Mouse (Mus musculus): ENCODE results near the gene Fgfbp1. TPM values are rescaled to one million over a fixed set of nuclear protein-coding genes. Genes with fewer than 3 reads are reported as not detected.
A peak's percentile ranks its signal among the peaks of the same experiment; 100 is the strongest.

Fgfbp1 gene
- polyA plus RNA-seq, 1 experiment from 2014 or later: 1.8 TPM

DNA sequence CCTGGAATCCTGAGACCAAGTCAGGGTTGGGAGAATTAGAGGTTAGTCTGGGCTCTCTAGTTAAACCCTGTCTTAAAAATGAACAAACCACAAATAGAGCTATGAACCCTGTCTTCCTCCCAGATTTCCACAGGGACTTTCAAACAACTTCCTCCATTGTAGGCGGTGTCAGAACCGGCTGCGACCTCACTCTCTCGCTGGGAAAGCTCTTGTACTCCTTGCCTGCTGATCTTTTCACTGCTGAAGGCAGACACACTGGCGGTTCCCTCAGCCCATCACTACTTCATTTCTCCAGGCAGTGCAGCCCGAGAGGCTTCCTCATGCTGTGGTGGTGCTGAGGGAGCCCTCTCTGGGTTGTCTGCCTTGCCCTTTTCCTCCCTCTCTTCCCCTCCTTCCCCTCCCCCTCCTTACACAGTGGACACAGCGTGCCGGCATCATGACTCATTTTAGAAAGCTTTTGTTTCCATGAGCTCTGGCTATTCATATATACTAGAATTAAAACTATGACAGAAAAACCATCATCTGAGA, 32.8 kb downstream of the Fgfbp1 start:
- Histone ChIP-seq H3K9ac (ENCODE audit: low read depth, low read length) (peak overlapping the region; percentile 47; the same call in 1 of the 2 replicates), H3K4me3 (ENCODE audit: low read depth, low read length) (no peak overlapping the region), H3K4me1 (replicated peaks; ENCODE audit: control insufficient read depth, insufficient read depth, low read length) (peaks cover 2% of the 10 kb centered on the region; the same call in 1 of the 2 replicates), H3K36me3 (ENCODE audit: control insufficient read depth, insufficient read depth, low read length) (no peaks in the 10 kb centered on the region), H3K27me3 (ENCODE audit: control insufficient read depth, insufficient read depth, low read length) (no peaks in the 10 kb centered on the region), H3K4me2 (replicated peaks; ENCODE audit: low read depth, low read length) (peak overlapping the region; percentile 60), H3K9me3 (ENCODE audit: control insufficient read depth, low read length) (no peaks in the 10 kb centered on the region), H3K27ac (ENCODE audit: low read depth, low read length) (no peak overlapping the region)
- peak; percentile 50 for DNase-seq (ENCODE audit: low spot score)
- peak; percentile 64 for ATAC-seq (ENCODE audit: low FRiP score)
- whole genome bisulfite sequencing: 5% methylated on average over 8 of the region's 8 CpGs

DNA sequence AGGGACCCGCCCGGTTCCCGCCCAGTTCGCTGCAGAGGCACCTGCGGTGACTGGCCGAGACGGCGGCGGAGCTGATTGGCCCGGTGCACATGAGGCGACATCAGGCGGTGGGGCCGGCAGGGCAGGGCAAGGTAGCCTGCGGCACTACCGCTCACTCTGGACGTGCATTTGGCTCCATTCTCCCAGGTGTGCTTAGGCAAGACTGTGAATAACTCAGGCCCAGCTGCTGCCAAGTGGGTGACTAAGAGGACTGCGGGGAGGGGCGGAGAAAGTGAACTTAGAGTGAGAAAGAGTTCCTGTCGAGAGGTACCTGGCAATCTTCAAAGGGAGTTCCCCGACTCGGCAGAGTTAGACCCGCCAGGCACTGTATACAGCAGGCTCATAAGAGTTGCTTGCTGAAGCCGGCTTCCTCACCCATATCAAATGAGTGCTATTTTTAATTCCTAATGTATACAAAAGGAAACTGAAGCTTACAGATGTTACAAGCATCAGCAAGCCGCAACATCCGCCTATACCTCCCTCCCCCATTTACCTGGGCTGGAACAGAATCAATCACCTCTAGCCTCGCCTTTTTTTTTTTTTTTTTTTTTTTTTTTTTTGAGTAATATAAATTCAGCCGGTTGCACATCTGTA, 33.4 kb downstream of the Fgfbp1 start:
- WGBS: 2% methylated on average over 27 of the region's 27 CpGs

DNA sequence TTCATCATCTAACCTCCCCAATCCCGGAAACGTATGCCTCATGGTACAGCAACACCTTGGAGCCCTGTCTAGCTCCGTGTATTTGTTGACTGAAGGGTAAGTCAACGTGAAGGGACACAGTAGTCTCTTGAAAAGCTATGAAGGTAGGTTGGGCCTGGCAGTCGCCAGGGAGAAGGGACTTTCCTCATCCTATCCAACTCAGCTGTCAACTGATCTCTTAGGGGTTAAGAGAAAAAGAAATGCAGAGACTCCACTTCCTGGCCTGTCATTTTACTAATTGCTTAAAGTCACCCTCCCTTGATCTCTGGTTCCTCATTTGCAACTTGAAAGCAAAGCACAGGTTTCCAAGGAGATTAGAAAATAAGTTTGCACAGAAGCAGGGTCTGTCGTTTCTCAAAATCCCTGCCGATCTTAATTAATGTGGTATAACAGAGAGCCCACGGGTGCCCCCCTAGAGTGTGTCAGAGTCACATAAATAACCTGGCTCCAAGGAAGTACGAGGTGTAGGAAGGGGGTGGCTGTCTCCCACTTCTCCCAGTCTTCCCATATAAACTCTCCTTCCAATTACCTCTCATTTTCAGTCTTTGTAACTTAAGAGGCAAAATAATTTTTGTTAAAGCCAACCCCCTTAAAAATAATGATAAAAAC, 34.1 kb downstream of the Fgfbp1 start:
- DNase-seq (ENCODE audit: low spot score) (peak; percentile 4), ATAC-seq (ENCODE audit: low FRiP score) (no peak)
- H3K36me3 ChIP-seq (ENCODE audit: control insufficient read depth, insufficient read depth, low read length): no peaks in the 10 kb centered on the region
- peak overlapping the region; percentile 19; the same call in 1 of the 2 replicates for H3K4me3 ChIP-seq (ENCODE audit: low read depth, low read length)
- no peaks in the 10 kb centered on the region for H3K9me3 ChIP-seq (ENCODE audit: control insufficient read depth, low read length)
- peak overlapping the region; percentile 60 for H3K4me2 ChIP-seq (replicated peaks; ENCODE audit: low read depth, low read length)
- WGBS: 46% methylated on average over 9 of the region's 9 CpGs
- no peak overlapping the region for H3K9ac ChIP-seq (ENCODE audit: low read depth, low read length)
- H3K27me3 ChIP-seq (ENCODE audit: control insufficient read depth, insufficient read depth, low read length): no peaks in the 10 kb centered on the region
- no peak overlapping the region for H3K27ac ChIP-seq (ENCODE audit: low read depth, low read length)
- peaks cover 2% of the 10 kb centered on the region; the same call in 1 of the 2 replicates for H3K4me1 ChIP-seq (replicated peaks; ENCODE audit: control insufficient read depth, insufficient read depth, low read length)

More for the DNA sequence above, 33.4 kb downstream of the Fgfbp1 start:
- Histone ChIP-seq H3K4me1 (replicated peaks; ENCODE audit: control insufficient read depth, insufficient read depth, low read length) (peaks cover 2% of the 10 kb centered on the region; the same call in 1 of the 2 replicates), H3K36me3 (ENCODE audit: control insufficient read depth, insufficient read depth, low read length) (no peaks in the 10 kb centered on the region), H3K27ac (ENCODE audit: low read depth, low read length) (no peak overlapping the region), H3K27me3 (ENCODE audit: control insufficient read depth, insufficient read depth, low read length) (no peaks in the 10 kb centered on the region), H3K4me2 (replicated peaks; ENCODE audit: low read depth, low read length) (peak overlapping the region; percentile 60), H3K9ac (ENCODE audit: low read depth, low read length) (no peak overlapping the region), H3K4me3 (ENCODE audit: low read depth, low read length) (peak overlapping the region; percentile 19; the same call in 1 of the 2 replicates), H3K9me3 (ENCODE audit: control insufficient read depth, low read length) (no peaks in the 10 kb centered on the region)
- DNase-seq (ENCODE audit: low spot score) (peak; percentile 56), ATAC-seq (ENCODE audit: low FRiP score) (peak; percentile 86)

DNA sequence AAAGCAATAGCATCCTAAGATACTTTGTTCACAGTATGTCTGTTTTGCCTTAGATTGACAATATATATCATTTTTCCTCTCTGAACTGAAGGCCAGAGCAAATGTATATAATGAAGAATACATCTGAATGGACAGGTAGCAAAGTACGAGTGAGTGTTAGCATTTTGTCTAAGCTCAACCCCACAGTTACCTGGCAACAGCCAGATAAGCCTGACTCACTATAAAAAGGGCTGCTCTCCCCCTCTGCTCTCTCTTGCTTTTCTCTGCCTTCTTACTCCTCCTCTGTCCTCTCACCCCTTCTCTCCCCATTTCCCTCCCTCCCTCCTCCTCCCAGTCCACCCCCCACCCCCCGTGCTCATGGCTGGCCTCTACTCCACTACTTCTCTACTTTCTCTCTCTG, 48.3 kb downstream of the Fgfbp1 start:
- no peak for DNase-seq (ENCODE audit: low spot score)

More for the DNA sequence above, 48.3 kb downstream of the Fgfbp1 start:
- H3K9ac ChIP-seq (ENCODE audit: low read depth, low read length): no peak overlapping the region
- no peaks in the 10 kb centered on the region for H3K9me3 ChIP-seq (ENCODE audit: control insufficient read depth, low read length)
- no peak for ATAC-seq (ENCODE audit: low FRiP score)
- no peaks in the 10 kb centered on the region for H3K27me3 ChIP-seq (ENCODE audit: control insufficient read depth, insufficient read depth, low read length)
- H3K4me1 ChIP-seq (replicated peaks; ENCODE audit: control insufficient read depth, insufficient read depth, low read length): no peaks in the 10 kb centered on the region
- WGBS: 65% methylated on average over 2 of the region's 2 CpGs
- H3K4me2 ChIP-seq (replicated peaks; ENCODE audit: low read depth, low read length): no peak overlapping the region
- H3K4me3 ChIP-seq (ENCODE audit: low read depth, low read length): no peak overlapping the region
- no peak overlapping the region for H3K27ac ChIP-seq (ENCODE audit: low read depth, low read length)
- no peaks in the 10 kb centered on the region for H3K36me3 ChIP-seq (ENCODE audit: control insufficient read depth, insufficient read depth, low read length)

Other genes with a start within 250 kb of the Fgfbp1 start
- not detected in 2 replicates for gene Bst1, start 162.9 kb downstream of the Fgfbp1 start, polyA plus RNA-seq (2014; fragmentation: Nextera tagmentation; extraction: Ambion mirVana)
- 66.3 and 71.4 TPM in 2 replicates for gene Fbxl5, start 160.1 kb downstream of the Fgfbp1 start, polyA plus RNA-seq (2014; fragmentation: Nextera tagmentation; extraction: Ambion mirVana)
- 8.0 and 8.9 TPM in 2 replicates for gene Cd38, start 113.2 kb downstream of the Fgfbp1 start, polyA plus RNA-seq (2014; fragmentation: Nextera tagmentation; extraction: Ambion mirVana)
- gene Gm7879, start 68.6 kb downstream of the Fgfbp1 start, polyA plus RNA-seq (2014; fragmentation: Nextera tagmentation; extraction: Ambion mirVana): 0.71 and 0.80 TPM in 2 replicates
- gene Prom1, start 120.3 kb upstream of the Fgfbp1 start, polyA plus RNA-seq (2014; fragmentation: Nextera tagmentation; extraction: Ambion mirVana): 125 and 136 TPM in 2 replicates
- 27.5 and 31.9 TPM in 2 replicates for gene Tapt1, start 244.8 kb upstream of the Fgfbp1 start, polyA plus RNA-seq (2014; fragmentation: Nextera tagmentation; extraction: Ambion mirVana)

Data from hindbrain, embryonic 11.5 days (tissue).